Mouse (Mus musculus) limb, embryonic 11.5 days (tissue): ENCODE data around the gene Mmp12. TPM values are rescaled to one million over a fixed set of nuclear protein-coding genes. Genes with fewer than 3 reads are reported as not detected.

Experiments used
- polyA plus RNA-seq: library from polyadenylated mRNA; unstranded; fragments of >200 nt; fragmentation: Nextera tagmentation; extraction: Ambion mirVana; gene quantifications from 2 replicates; pipeline ENCODE4 v1.2.1, GENCODE M21; 2014

Mmp12 gene
- polyA plus RNA-seq, 1 experiment from 2014 or later: not detected

Other genes with a start within 250 kb of the Mmp12 start
- gene Dync2h1, start 159.9 kb upstream of the Mmp12 start, polyA plus RNA-seq: 22.6 and 23.0 TPM in 2 replicates
- 152 and 156 TPM in 2 replicates for gene Dcun1d5, start 159.9 kb upstream of the Mmp12 start, polyA plus RNA-seq
- gene Mmp13, start 71.9 kb upstream of the Mmp12 start, polyA plus RNA-seq: not detected in 2 replicates
- not detected in 2 replicates for gene Mmp1b, start 43.7 kb downstream of the Mmp12 start, polyA plus RNA-seq
- gene Mmp3, start 101.4 kb downstream of the Mmp12 start, polyA plus RNA-seq: not detected in 2 replicates
- gene Mmp10, start 158.0 kb downstream of the Mmp12 start, polyA plus RNA-seq: not detected in 2 replicates
- gene Mmp8, start 214.1 kb downstream of the Mmp12 start, polyA plus RNA-seq: 0.07 and 0.08 TPM in 2 replicates
- not detected in 2 replicates for gene Mmp27, start 227.0 kb downstream of the Mmp12 start, polyA plus RNA-seq